Mouse (Mus musculus): ENCODE results near the gene Gm45213.

Gene Gm45213

GRCm38 (mm10) chr7:66108961-66109854 is 65.8 kb downstream of the Gm45213 start, which contains the start of gene Chsy1:
TSS of gene Chsy1 (plus strand) at chr7:66109515.
- DNase-seq: peak; percentile 97

DNA sequence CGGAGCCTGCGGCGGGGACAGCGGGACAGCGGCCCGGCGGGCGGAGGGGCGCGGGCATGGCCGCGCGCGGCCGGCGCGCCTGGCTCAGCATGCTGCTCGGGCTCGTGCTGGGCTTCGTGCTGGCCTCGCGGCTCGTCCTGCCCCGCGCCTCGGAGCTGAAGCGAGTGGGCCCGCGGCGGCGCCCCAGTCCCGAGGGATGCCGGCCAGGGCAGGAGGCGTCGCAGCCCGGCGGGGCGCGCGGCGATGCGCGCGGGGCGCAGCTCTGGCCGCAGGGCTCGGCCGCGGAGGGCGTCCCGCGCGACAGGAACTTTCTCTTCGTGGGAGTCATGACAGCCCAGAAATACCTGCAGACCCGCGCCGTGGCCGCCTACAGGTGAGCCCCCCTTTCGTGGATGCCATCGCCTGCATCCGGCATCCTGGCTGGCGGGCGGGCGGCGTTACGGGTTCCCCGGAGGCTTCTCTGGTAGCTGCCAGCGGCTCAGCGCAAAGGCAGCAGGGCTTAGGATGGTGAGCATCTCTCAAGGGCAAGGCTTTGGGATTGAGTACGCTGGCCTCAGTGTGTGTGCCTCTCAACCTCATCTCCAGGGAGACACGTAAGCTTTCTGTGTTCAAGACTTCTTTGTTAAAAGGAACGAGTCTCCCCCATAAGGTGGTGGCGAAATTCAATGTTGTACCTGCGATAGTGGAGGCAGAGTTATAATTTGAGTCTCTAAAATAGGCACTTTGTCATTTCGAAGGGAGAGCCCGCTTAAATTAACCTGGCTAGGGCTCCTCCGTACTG is 66.6 kb downstream of the Gm45213 start:
- peak; percentile 62 for DNase-seq

- DNase-seq: peak; percentile 68
Measured at GRCm38 (mm10) chr7:66110636-66111112, 67.3 kb downstream of the Gm45213 start.

DNA sequence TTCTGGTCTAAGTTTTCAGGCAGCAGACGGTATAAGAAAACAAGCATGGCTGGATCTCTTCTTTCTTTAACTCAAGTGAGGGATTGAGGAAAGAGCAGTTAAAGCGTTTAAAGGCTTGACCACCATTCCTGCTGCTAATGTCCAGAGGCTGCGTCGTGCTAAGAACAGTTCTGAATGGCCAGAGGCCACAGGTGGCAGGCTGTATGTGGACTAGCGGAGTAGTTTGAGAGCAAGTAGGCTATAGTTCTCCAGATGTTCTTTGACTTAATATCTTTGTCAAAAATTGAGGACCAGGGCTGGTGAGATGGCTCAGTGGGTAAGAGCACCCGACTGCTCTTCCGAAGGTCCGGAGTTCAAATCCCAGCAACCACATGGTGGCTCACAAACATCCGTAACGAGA is 67.8 kb downstream of the Gm45213 start:
- DNase-seq: no peak
